Mouse (Mus musculus): ENCODE measurements around the gene Nrde2. TPM values are rescaled to one million over a fixed set of nuclear protein-coding genes. Genes with fewer than 3 reads are reported as not detected.

Gene Nrde2
- total and polyA plus RNA-seq, 3 experiments: 16.5 to 17.2 TPM; not detected in 1

DNA sequence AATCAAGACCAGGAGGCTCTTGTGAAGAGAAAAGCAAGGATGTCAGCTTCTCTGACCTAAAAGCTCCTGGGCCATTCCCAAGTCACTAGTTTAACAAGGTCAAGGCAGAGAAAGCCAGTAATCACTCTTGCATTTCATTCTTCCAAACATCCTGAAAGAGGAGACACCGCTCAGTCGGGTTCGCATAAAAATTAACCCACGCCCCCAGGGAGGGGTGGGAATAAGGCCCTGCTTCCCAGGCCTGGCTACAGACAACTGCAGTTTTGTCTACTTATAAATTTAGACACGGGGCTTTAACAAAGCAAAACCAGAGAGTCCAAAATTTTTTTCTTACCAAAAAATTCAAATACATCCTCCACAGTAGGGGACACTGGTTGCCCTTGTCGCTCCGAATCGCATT lies 30.5 kb downstream of the Nrde2 start:
- no peak for DNase-seq (ENCODE audit: low read depth, low spot score)
- Histone ChIP-seq H3K36me3 (ENCODE audit: control insufficient read depth in 1 of 2, insufficient read depth in 2 of 2, low read length in 2 of 2) (peaks cover 0 to 12% of the 10 kb centered on the region in 2 experiments; a peak in 2 of 4 replicates), H3K9me3 (replicated peaks; ENCODE audit: insufficient read depth, low read length) (no peaks in the 10 kb centered on the region), H3K9ac (ENCODE audit: control insufficient read depth, low read depth, low read length, poor library complexity, severe bottlenecking) (no peak overlapping the region), H3K27me3 (ENCODE audit: control insufficient read depth in 1 of 2, insufficient read depth in 2 of 2, low read length in 2 of 2) (no peaks in the 10 kb centered on the region), H3K4me3 (ENCODE audit: control insufficient read depth in 1 of 2, insufficient read depth in 1 of 2, low read depth in 2 of 2, low read length in 2 of 2) (no peak overlapping the region), H3K27ac (ENCODE audit: control insufficient read depth, low read depth, low read length) (no peak overlapping the region), H3K79me2 (ENCODE audit: control insufficient read depth, insufficient read depth, low read length, poor library complexity) (no peaks in the 10 kb centered on the region), H3K4me1 (ENCODE audit: control insufficient read depth in 1 of 2, insufficient read depth in 2 of 2, low read length in 2 of 2) (peaks cover 12 to 20% of the 10 kb centered on the region in 2 experiments)
- TF ChIP-seq HCFC1 (IDR thresholded peaks at IDR 0.05; ENCODE audit: low read depth, low read length) (no peak), TCF12 (IDR thresholded peaks at IDR 0.05; ENCODE audit: low read depth, low read length) (no peak), POLR2AphosphoS5 (IDR thresholded peaks at IDR 0.05; ENCODE audit: borderline replicate concordance, low read depth, low read length) (no peak), KAT2A (conservative IDR thresholded peaks at IDR 0.05; ENCODE audit: low read depth, low read length) (no peak), EP300 (IDR thresholded peaks at IDR 0.05; ENCODE audit: low read depth in 1 of 2, low read length in 2 of 2) (no peak), JUND (IDR thresholded peaks at IDR 0.05; ENCODE audit: low read depth, low read length) (no peak), SMC3 (IDR thresholded peaks at IDR 0.05; ENCODE audit: low read depth, low read length) (no peak), ZKSCAN1 (IDR thresholded peaks at IDR 0.05; ENCODE audit: low read depth, low read length) (no peak), RAD21 (IDR thresholded peaks at IDR 0.05; ENCODE audit: low read depth, low read length) (no peak)

GRCm38 (mm10) chr12:100128522-100128921 lies 30.9 kb downstream of the Nrde2 start:
- Histone ChIP-seq H3K79me2 (ENCODE audit: control insufficient read depth, insufficient read depth, low read length, poor library complexity) (no peaks in the 10 kb centered on the region), H3K4me1 (ENCODE audit: control insufficient read depth in 1 of 2, insufficient read depth in 2 of 2, low read length in 2 of 2) (peaks cover 12 to 15% of the 10 kb centered on the region in 2 experiments), H3K4me3 (ENCODE audit: control insufficient read depth in 1 of 2, insufficient read depth in 1 of 2, low read depth in 2 of 2, low read length in 2 of 2) (no peak overlapping the region), H3K27me3 (ENCODE audit: control insufficient read depth in 1 of 2, insufficient read depth in 2 of 2, low read length in 2 of 2) (no peaks in the 10 kb centered on the region), H3K9me3 (replicated peaks; ENCODE audit: insufficient read depth, low read length) (no peaks in the 10 kb centered on the region), H3K36me3 (ENCODE audit: control insufficient read depth in 1 of 2, insufficient read depth in 2 of 2, low read length in 2 of 2) (peaks cover 0 to 9% of the 10 kb centered on the region in 2 experiments; a peak in 2 of 4 replicates), H3K9ac (ENCODE audit: control insufficient read depth, low read depth, low read length, poor library complexity, severe bottlenecking) (no peak overlapping the region), H3K27ac (ENCODE audit: control insufficient read depth, low read depth, low read length) (no peak overlapping the region)
- TF ChIP-seq CTCF (IDR thresholded peaks at IDR 0.05 in 2 of 3, conservative IDR thresholded peaks at IDR 0.05 in 1 of 3; ENCODE audit: control insufficient read depth in 1 of 3, insufficient read depth in 1 of 3, low read depth in 2 of 3, low read length in 3 of 3, poor library complexity in 1 of 3, severe bottlenecking in 1 of 3) (no peak), NRF1 (IDR thresholded peaks at IDR 0.05; ENCODE audit: insufficient read depth, low read depth, low read length, poor library complexity, severe bottlenecking) (no peak), ZC3H11A (IDR thresholded peaks at IDR 0.05; ENCODE audit: low read depth, low read length) (no peak), SIN3A (IDR thresholded peaks at IDR 0.05; ENCODE audit: low read length) (no peak), ZNF384 (IDR thresholded peaks at IDR 0.05; ENCODE audit: low read depth, low read length) (no peak), USF2 (IDR thresholded peaks at IDR 0.05; ENCODE audit: borderline replicate concordance in 1 of 2, insufficient read depth in 1 of 2, low read depth in 1 of 2, low read length in 2 of 2) (no peak), CHD1 (IDR thresholded peaks at IDR 0.05; ENCODE audit: low read depth, low read length) (no peak)
- DNase-seq (ENCODE audit: low read depth, low spot score): no peak

Measured in MEL (cell line).